Mouse (Mus musculus) midbrain, embryonic 11.5 days (tissue): Measurements from ENCODE around the gene Rapgef4. TPM values are rescaled to one million over a fixed set of nuclear protein-coding genes. Genes with fewer than 3 reads are reported as not detected.

Experiments used
- ATAC-seq: fragments of 200-750 bp; cut with Nextera tagmentation; 2 replicates; pipeline ENCODE4 v1.8.0; 2017; ENCODE audit warnings: moderate TSS enrichment, moderate library complexity; ENCODE audit not compliant: low FRiP score
- DNase-seq: peaks from one replicate; pipeline ENCODE4 v3.0.0; 2015; ENCODE audit warnings: low spot score; ENCODE audit errors: missing footprints
- H3K27ac ChIP-seq: fragments of 300-500 bp; sonication (generic); 2 replicates; pipeline ENCODE4 v1.5.1; 2014; ENCODE audit warnings: low read depth, low read length
- H3K27me3 ChIP-seq: fragments of 300-500 bp; sonication (generic); 2 replicates; pipeline ENCODE4 v1.6.1; 2014; ENCODE audit warnings: mild to moderate bottlenecking, low read length, moderate library complexity, mixed read lengths; ENCODE audit not compliant: control insufficient read depth, insufficient read depth
- H3K36me3 ChIP-seq: fragments of 300-500 bp; sonication (generic); 2 replicates; pipeline ENCODE4 v1.6.1; 2014; ENCODE audit warnings: mild to moderate bottlenecking, low read length, moderate library complexity, mixed read lengths; ENCODE audit not compliant: control insufficient read depth, insufficient read depth
- H3K4me1 ChIP-seq: fragments of 300-500 bp; sonication (generic); 2 replicates; pipeline ENCODE4 v1.6.1; 2014; ENCODE audit warnings: low read length; ENCODE audit not compliant: control insufficient read depth, insufficient read depth
- H3K4me2 ChIP-seq: fragments of 300-500 bp; sonication (generic); 2 replicates; pipeline ENCODE4 v1.6.1; 2014; ENCODE audit warnings: mild to moderate bottlenecking, moderate library complexity
- H3K4me3 ChIP-seq: fragments of 300-500 bp; sonication (generic); 2 replicates; pipeline ENCODE4 v1.5.1; 2014; ENCODE audit warnings: low read depth, low read length
- H3K9ac ChIP-seq: fragments of 300-500 bp; sonication (generic); 2 replicates; pipeline ENCODE4 v1.6.1; 2014; ENCODE audit warnings: low read length
- H3K9me3 ChIP-seq: fragments of 300-500 bp; sonication (generic); 2 replicates; pipeline ENCODE4 v1.6.1; 2016; ENCODE audit warnings: low read length; ENCODE audit not compliant: control insufficient read depth
- WGBS: fragments of 180-500 bp; shearing (Covaris S2); extraction: QIAGEN DNeasy Blood & Tissue Kit; methylation state at CpG from one replicate; pipeline ENCODE4 v1.1.7; 2014; 5-methylcytosine and 5-hydroxymethylcytosine counted together
- polyA plus RNA-seq: library from polyadenylated mRNA; unstranded; fragments of >200 nt; fragmentation: Nextera tagmentation; extraction: Ambion mirVana; gene quantifications from 2 replicates; pipeline ENCODE4 v1.2.1, GENCODE M21; 2014

Gene Rapgef4
- polyA plus RNA-seq, 1 experiment from 2014 or later, result 2.0 TPM

- DNase-seq, result peak; percentile 8
- no peak overlapping the region for H3K9ac ChIP-seq
- 47% methylated on average over 5 of the region's 5 CpGs for WGBS
- H3K27me3 ChIP-seq, result no peaks in the 10 kb centered on the region
- H3K9me3 ChIP-seq, result no peaks in the 10 kb centered on the region
- H3K4me2 ChIP-seq, result no peak overlapping the region
- H3K4me1 ChIP-seq, result no peaks in the 10 kb centered on the region
- ATAC-seq, result no peak
- no peaks in the 10 kb centered on the region for H3K36me3 ChIP-seq
- H3K4me3 ChIP-seq, result no peak overlapping the region
- H3K27ac ChIP-seq, result no peak overlapping the region
These were observed 35.0 kb downstream of the Rapgef4 start for GRCm38 (mm10) chr2:72016013-72016412.

- H3K4me3 ChIP-seq, result no peak overlapping the region
- DNase-seq, result no peak
- H3K27ac ChIP-seq, result no peak overlapping the region
- 91% methylated on average over 2 of the region's 2 CpGs for WGBS
- H3K36me3 ChIP-seq, result no peaks in the 10 kb centered on the region
- H3K4me1 ChIP-seq, result no peaks in the 10 kb centered on the region
- no peak overlapping the region for H3K9ac ChIP-seq
- H3K9me3 ChIP-seq, result no peaks in the 10 kb centered on the region
- no peak for ATAC-seq
- H3K27me3 ChIP-seq, result no peaks in the 10 kb centered on the region
- H3K4me2 ChIP-seq, result no peak overlapping the region
These were observed 36.1 kb downstream of the Rapgef4 start for GRCm38 (mm10) chr2:72017168-72017567.

GRCm38 (mm10) chr2:72018736-72019135, 37.7 kb downstream of the Rapgef4 start:
- peak; percentile 51 for DNase-seq
- no peaks in the 10 kb centered on the region for H3K4me1 ChIP-seq
- no peak for ATAC-seq
- no peaks in the 10 kb centered on the region for H3K27me3 ChIP-seq
- no peaks in the 10 kb centered on the region for H3K36me3 ChIP-seq
- H3K9me3 ChIP-seq, result no peaks in the 10 kb centered on the region
- H3K4me2 ChIP-seq, result no peak overlapping the region
- H3K4me3 ChIP-seq, result no peak overlapping the region
- H3K27ac ChIP-seq, result no peak overlapping the region
- H3K9ac ChIP-seq, result no peak overlapping the region
- WGBS, result 77% methylated on average over 1 of the region's 1 CpGs

GRCm38 (mm10) chr2:72020755-72021154, 39.7 kb downstream of the Rapgef4 start:
- Histone ChIP-seq H3K4me2 (no peak overlapping the region), H3K27me3 (no peaks in the 10 kb centered on the region), H3K36me3 (no peaks in the 10 kb centered on the region), H3K4me1 (no peaks in the 10 kb centered on the region), H3K4me3 (no peak overlapping the region), H3K9me3 (no peaks in the 10 kb centered on the region), H3K9ac (no peak overlapping the region), H3K27ac (no peak overlapping the region)
- no peak for ATAC-seq
- DNase-seq, result no peak
- 95% methylated on average over 15 of the region's 15 CpGs for WGBS

GRCm38 (mm10) chr2:72021440-72021839, 40.4 kb downstream of the Rapgef4 start:
- ATAC-seq (no peak), DNase-seq (peak; percentile 60)

GRCm38 (mm10) chr2:72021845-72022244, 40.8 kb downstream of the Rapgef4 start:
- 61% methylated on average over 3 of the region's 3 CpGs for WGBS
- H3K4me1 ChIP-seq, result no peaks in the 10 kb centered on the region
- peak; percentile 72 for DNase-seq
- H3K27ac ChIP-seq, result no peak overlapping the region
- no peaks in the 10 kb centered on the region for H3K27me3 ChIP-seq
- H3K4me2 ChIP-seq, result no peak overlapping the region
- H3K36me3 ChIP-seq, result no peaks in the 10 kb centered on the region
- no peak for ATAC-seq
- no peak overlapping the region for H3K9ac ChIP-seq
- no peaks in the 10 kb centered on the region for H3K9me3 ChIP-seq
- H3K4me3 ChIP-seq, result no peak overlapping the region

More at GRCm38 (mm10) chr2:72021440-72021839, 40.4 kb downstream of the Rapgef4 start:
- H3K4me1 ChIP-seq, result no peaks in the 10 kb centered on the region
- H3K4me3 ChIP-seq, result no peak overlapping the region
- no peak overlapping the region for H3K9ac ChIP-seq
- H3K4me2 ChIP-seq, result no peak overlapping the region
- no peaks in the 10 kb centered on the region for H3K9me3 ChIP-seq
- no peaks in the 10 kb centered on the region for H3K27me3 ChIP-seq
- H3K27ac ChIP-seq, result no peak overlapping the region
- H3K36me3 ChIP-seq, result no peaks in the 10 kb centered on the region
- WGBS, result 85% methylated on average over 5 of the region's 5 CpGs

GRCm38 (mm10) chr2:72023791-72024190, 42.8 kb downstream of the Rapgef4 start:
- 90% methylated on average over 5 of the region's 5 CpGs for WGBS
- H3K4me1 ChIP-seq, result no peaks in the 10 kb centered on the region
- ATAC-seq (no peak), DNase-seq (peak; percentile 14)
- no peak overlapping the region for H3K27ac ChIP-seq
- no peak overlapping the region for H3K4me2 ChIP-seq
- H3K9ac ChIP-seq, result no peak overlapping the region
- no peak overlapping the region for H3K4me3 ChIP-seq
- H3K27me3 ChIP-seq, result no peaks in the 10 kb centered on the region
- no peaks in the 10 kb centered on the region for H3K36me3 ChIP-seq
- H3K9me3 ChIP-seq, result no peaks in the 10 kb centered on the region

- Histone ChIP-seq H3K27ac (no peak overlapping the region), H3K4me2 (no peak overlapping the region), H3K4me1 (no peaks in the 10 kb centered on the region), H3K27me3 (no peaks in the 10 kb centered on the region), H3K4me3 (no peak overlapping the region), H3K9ac (no peak overlapping the region), H3K9me3 (no peaks in the 10 kb centered on the region), H3K36me3 (no peaks in the 10 kb centered on the region)
- ATAC-seq (no peak), DNase-seq (no peak)
- 87% methylated on average over 5 of the region's 5 CpGs for WGBS
These were observed 44.6 kb downstream of the Rapgef4 start for GRCm38 (mm10) chr2:72025660-72026059.

- H3K27ac ChIP-seq, result no peak overlapping the region
- DNase-seq, result peak; percentile 31
- 86% methylated on average over 1 of the region's 1 CpGs for WGBS
- no peaks in the 10 kb centered on the region for H3K36me3 ChIP-seq
- no peaks in the 10 kb centered on the region for H3K9me3 ChIP-seq
- no peak overlapping the region for H3K9ac ChIP-seq
- no peaks in the 10 kb centered on the region for H3K27me3 ChIP-seq
- no peak overlapping the region for H3K4me3 ChIP-seq
- H3K4me1 ChIP-seq, result no peaks in the 10 kb centered on the region
- H3K4me2 ChIP-seq, result no peak overlapping the region
- no peak for ATAC-seq
These were observed 45.5 kb downstream of the Rapgef4 start for GRCm38 (mm10) chr2:72026506-72026905.

GRCm38 (mm10) chr2:72029081-72029480, 48.0 kb downstream of the Rapgef4 start:
- DNase-seq, result peak; percentile 8
- no peaks in the 10 kb centered on the region for H3K4me1 ChIP-seq
- WGBS, result 87% methylated on average over 1 of the region's 1 CpGs

More at GRCm38 (mm10) chr2:72029081-72029480, 48.0 kb downstream of the Rapgef4 start:
- Histone ChIP-seq H3K4me2 (no peak overlapping the region), H3K9me3 (no peaks in the 10 kb centered on the region), H3K27me3 (no peaks in the 10 kb centered on the region), H3K36me3 (no peaks in the 10 kb centered on the region), H3K9ac (no peak overlapping the region), H3K4me3 (no peak overlapping the region), H3K27ac (no peak overlapping the region)
- ATAC-seq, result no peak
